Mouse (Mus musculus) MEL (cell line): ENCODE data around the gene Denr. TPM values are rescaled to one million over a fixed set of nuclear protein-coding genes. Genes with fewer than 3 reads are reported as not detected.

ENCODE experiments used
- DNase-seq: peaks from one replicate; pipeline ENCODE4 v3.0.0; 2011; ENCODE audit warnings: low read depth, low spot score
- H3K27ac ChIP-seq: 2 replicates; pipeline ENCODE4 v1.5.1; 2012; ENCODE audit warnings: low read depth, mild to moderate bottlenecking, control low read depth, low read length, moderate library complexity; ENCODE audit not compliant: control insufficient read depth
- H3K27me3 ChIP-seq, 2 experiments: fragments of 150-350 bp in 1 of 2; sonication (generic) in 1 of 2; 2 replicates each; pipeline ENCODE4 v1.6.1; 2012; ENCODE audit warnings: low read length in 2 of 2, mild to moderate bottlenecking in 2 of 2, improper control_type of control experiment in 1 of 2, moderate library complexity in 1 of 2; ENCODE audit not compliant: insufficient read depth in 2 of 2, control insufficient read depth in 1 of 2
- H3K36me3 ChIP-seq, 2 experiments: 2 replicates each; pipeline ENCODE4 v1.6.1; 2012 to 2014; ENCODE audit warnings: low read length in 2 of 2, improper control_type of control experiment in 1 of 2, inconsistent platforms in 1 of 2, mild to moderate bottlenecking in 1 of 2; ENCODE audit not compliant: insufficient read depth in 2 of 2, control insufficient read depth in 1 of 2
- H3K4me1 ChIP-seq, 2 experiments: fragments of 150-350 bp in 1 of 2; sonication (generic) in 1 of 2; 2 replicates each; pipeline ENCODE4 v1.6.1; 2012; ENCODE audit warnings: low read length in 2 of 2, improper control_type of control experiment in 1 of 2, mild to moderate bottlenecking in 1 of 2; ENCODE audit not compliant: insufficient read depth in 2 of 2, control insufficient read depth in 1 of 2
- H3K4me3 ChIP-seq, 2 experiments: fragments of 150-350 bp in 1 of 2; sonication (generic) in 1 of 2; 2 replicates each; pipeline ENCODE4 v1.5.1; 2012; ENCODE audit warnings: low read depth in 2 of 2, low read length in 2 of 2, mild to moderate bottlenecking in 2 of 2, moderate library complexity in 2 of 2, control low read depth in 1 of 2, improper control_type of control experiment in 1 of 2; ENCODE audit not compliant: control insufficient read depth in 1 of 2, insufficient read depth in 1 of 2
- H3K79me2 ChIP-seq: 2 replicates; pipeline ENCODE4 v1.6.1; 2012; ENCODE audit warnings: mild to moderate bottlenecking, low read length, moderate library complexity; ENCODE audit not compliant: control insufficient read depth, poor library complexity, insufficient read depth
- H3K9ac ChIP-seq: 2 replicates; pipeline ENCODE4 v1.6.1; 2012; ENCODE audit warnings: low read depth, mild to moderate bottlenecking, control low read depth, low read length, moderate library complexity; ENCODE audit not compliant: control insufficient read depth, poor library complexity, severe bottlenecking
- H3K9me3 ChIP-seq: fragments of 150-350 bp; sonication (generic); replicated peaks from 2 replicates; pipeline ENCODE4 v1.6.1; 2012; ENCODE audit warnings: mild to moderate bottlenecking, low read length, improper control_type of control experiment, moderate library complexity; ENCODE audit not compliant: insufficient read depth
- BHLHE40 ChIP-seq: IDR thresholded peaks from 2 replicates; pipeline ENCODE4 v1.6.1; 2012; ENCODE audit warnings: low read depth, mild to moderate bottlenecking, inconsistent platforms, low read length, improper control_type of control experiment, borderline replicate concordance
- CHD1 ChIP-seq: IDR thresholded peaks from 2 replicates; pipeline ENCODE4 v1.6.1; 2012; ENCODE audit warnings: low read depth, mild to moderate bottlenecking, inconsistent platforms, low read length, improper control_type of control experiment
- ELF1 ChIP-seq: IDR thresholded peaks from 2 replicates; pipeline ENCODE4 v1.6.1; 2014; ENCODE audit warnings: low read depth, mild to moderate bottlenecking, inconsistent platforms, low read length, improper control_type of control experiment, moderate library complexity
- EP300 ChIP-seq, 2 experiments: IDR thresholded peaks; 2 replicates each; pipeline ENCODE4 v1.6.1; 2011; ENCODE audit warnings: improper control_type of control experiment in 2 of 2, low read length in 2 of 2, low read depth in 1 of 2, mild to moderate bottlenecking in 1 of 2
- GABPA ChIP-seq: IDR thresholded peaks from 2 replicates; pipeline ENCODE4 v1.6.1; 2012; ENCODE audit warnings: low read depth, mild to moderate bottlenecking, inconsistent platforms, low read length, improper control_type of control experiment, moderate library complexity
- GATA1 ChIP-seq: IDR thresholded peaks from 2 replicates; pipeline ENCODE4 v1.6.1; 2011; ENCODE audit warnings: low read depth, low read length, improper control_type of control experiment
- HCFC1 ChIP-seq: IDR thresholded peaks from 2 replicates; pipeline ENCODE4 v1.6.1; 2012; ENCODE audit warnings: low read depth, mild to moderate bottlenecking, inconsistent platforms, low read length, improper control_type of control experiment, moderate library complexity
- JUND ChIP-seq: IDR thresholded peaks from 2 replicates; pipeline ENCODE4 v1.6.1; 2011; ENCODE audit warnings: low read depth, mild to moderate bottlenecking, improper control_type of control experiment, low read length
- KAT2A ChIP-seq: conservative IDR thresholded peaks from 2 replicates; pipeline ENCODE4 v1.6.1; 2012; ENCODE audit warnings: low read depth, low read length, improper control_type of control experiment, inconsistent platforms
- MAX ChIP-seq: IDR thresholded peaks from 2 replicates; pipeline ENCODE4 v1.6.1; 2011; ENCODE audit warnings: low read length, improper control_type of control experiment
- MEF2A ChIP-seq: IDR thresholded peaks from 2 replicates; pipeline ENCODE4 v1.6.1; 2014; ENCODE audit warnings: low read depth, mild to moderate bottlenecking, inconsistent platforms, low read length, improper control_type of control experiment; ENCODE audit not compliant: poor library complexity, insufficient replicate concordance, severe bottlenecking; ENCODE audit errors: extremely low read depth
- MXI1 ChIP-seq: IDR thresholded peaks from 2 replicates; pipeline ENCODE4 v1.6.1; 2011; ENCODE audit warnings: mild to moderate bottlenecking, low read depth, low read length, improper control_type of control experiment
- MYB ChIP-seq: IDR thresholded peaks from 2 replicates; pipeline ENCODE4 v1.6.1; 2011; ENCODE audit warnings: mild to moderate bottlenecking, low read depth, low read length, improper control_type of control experiment
- NELFE ChIP-seq: IDR thresholded peaks from 2 replicates; pipeline ENCODE4 v1.6.1; 2011; ENCODE audit warnings: low read depth, low read length, improper control_type of control experiment
- NRF1 ChIP-seq: IDR thresholded peaks from 2 replicates; pipeline ENCODE4 v1.6.1; 2014; ENCODE audit warnings: low read depth, mild to moderate bottlenecking, inconsistent platforms, low read length, improper control_type of control experiment, moderate library complexity; ENCODE audit not compliant: poor library complexity, insufficient read depth, severe bottlenecking
- RAD21 ChIP-seq: IDR thresholded peaks from 2 replicates; pipeline ENCODE4 v1.6.1; 2011; ENCODE audit warnings: mild to moderate bottlenecking, low read depth, low read length, improper control_type of control experiment
- RCOR1 ChIP-seq: IDR thresholded peaks from 2 replicates; pipeline ENCODE4 v1.6.1; 2012; ENCODE audit warnings: low read depth, mild to moderate bottlenecking, inconsistent platforms, low read length, improper control_type of control experiment
- SIN3A ChIP-seq: IDR thresholded peaks from 2 replicates; pipeline ENCODE4 v1.6.1; 2012; ENCODE audit warnings: low read length, improper control_type of control experiment, inconsistent platforms
- TAL1 ChIP-seq: IDR thresholded peaks from 2 replicates; pipeline ENCODE4 v1.6.1; 2012; ENCODE audit warnings: mild to moderate bottlenecking, inconsistent platforms, low read length, moderate library complexity, mixed read lengths
- TCF12 ChIP-seq: IDR thresholded peaks from 2 replicates; pipeline ENCODE4 v1.6.1; 2014; ENCODE audit warnings: low read depth, mild to moderate bottlenecking, inconsistent platforms, low read length, improper control_type of control experiment, moderate library complexity
- UBTF ChIP-seq: IDR thresholded peaks from 2 replicates; pipeline ENCODE4 v1.6.1; 2012; ENCODE audit warnings: low read depth, mild to moderate bottlenecking, inconsistent platforms, low read length, improper control_type of control experiment, moderate library complexity, borderline replicate concordance; ENCODE audit not compliant: insufficient read depth
- USF1 ChIP-seq: IDR thresholded peaks from 2 replicates; pipeline ENCODE4 v1.6.1; 2014; ENCODE audit warnings: low read depth, mild to moderate bottlenecking, inconsistent platforms, low read length, improper control_type of control experiment, moderate library complexity
- USF2 ChIP-seq, 2 experiments: IDR thresholded peaks; 2 replicates each; pipeline ENCODE4 v1.6.1; 2011 to 2012; ENCODE audit warnings: improper control_type of control experiment in 2 of 2, low read length in 2 of 2, borderline replicate concordance in 1 of 2, inconsistent platforms in 1 of 2, low read depth in 1 of 2, mild to moderate bottlenecking in 1 of 2; ENCODE audit not compliant: insufficient read depth in 1 of 2
- ZKSCAN1 ChIP-seq: IDR thresholded peaks from 2 replicates; pipeline ENCODE4 v1.6.1; 2012; ENCODE audit warnings: low read depth, mild to moderate bottlenecking, inconsistent platforms, low read length, improper control_type of control experiment, moderate library complexity
- polyA plus RNA-seq, 2 experiments: library from polyadenylated mRNA; stranded (reverse) in 1 of 2; unstranded in 1 of 2; fragments of >175 nt in 1 of 2; fragments of >200 nt in 1 of 2; gene quantifications; 2 replicates each; pipeline versions ENCODE4 v1.2.1 to v1.2.4; 2012; ENCODE audit warnings: low replicate concordance in 2 of 2, low read depth in 1 of 2; ENCODE audit not compliant: insufficient read length in 2 of 2, insufficient read depth in 1 of 2, missing spikeins in 1 of 2
- total RNA-seq: library from RNA; depleted of rRNA; stranded (reverse); fragments of 300-350 nt; gene quantifications from 2 replicates; pipeline ENCODE4 v1.2.3, GENCODE M21; 2012

Denr gene
- total and polyA plus RNA-seq, 3 experiments, result 62.4 to 323 (median 109) TPM

GRCm38 (mm10) chr5:123952365-123953045 is 45.5 kb downstream of the Denr start:
- Histone ChIP-seq H3K9ac (no peak overlapping the region), H3K36me3 (peaks cover 0 to 3% of the 10 kb centered on the region in 2 experiments; a peak in 2 of 4 replicates), H3K79me2 (no peaks in the 10 kb centered on the region), H3K27ac (no peak overlapping the region), H3K4me1 (no peaks in the 10 kb centered on the region), H3K9me3 (no peaks in the 10 kb centered on the region), H3K4me3 (no peak overlapping the region), H3K27me3 (no peaks in the 10 kb centered on the region)
- TF ChIP-seq NELFE (no peak), CHD1 (no peak), MXI1 (no peak), RCOR1 (no peak), MYB (no peak), MAX (no peak), RAD21 (no peak), BHLHE40 (no peak), SIN3A (no peak), TCF12 (no peak), TAL1 (no peak), NRF1 (no peak)
- no peak for DNase-seq

- peaks cover 0 to 3% of the 10 kb centered on the region in 2 experiments; a peak in 2 of 4 replicates for H3K36me3 ChIP-seq
- H3K27me3 ChIP-seq, result no peaks in the 10 kb centered on the region
- H3K4me1 ChIP-seq, result no peaks in the 10 kb centered on the region
- no peak overlapping the region for H3K4me3 ChIP-seq
- no peak overlapping the region for H3K9ac ChIP-seq
- H3K27ac ChIP-seq, result no peak overlapping the region
- no peak for TF ChIP-seq KAT2A
- no peak for TF ChIP-seq JUND
- no peak for DNase-seq
- H3K79me2 ChIP-seq, result no peaks in the 10 kb centered on the region
- H3K9me3 ChIP-seq, result no peaks in the 10 kb centered on the region
Measured at GRCm38 (mm10) chr5:123957213-123957612, 50.2 kb downstream of the Denr start.

GRCm38 (mm10) chr5:123959018-123959417 is 52.0 kb downstream of the Denr start:
- no peak for DNase-seq
- Histone ChIP-seq H3K4me1 (no peaks in the 10 kb centered on the region), H3K4me3 (no peak overlapping the region), H3K36me3 (peaks cover 0 to 3% of the 10 kb centered on the region in 2 experiments; a peak in 2 of 4 replicates), H3K9me3 (no peaks in the 10 kb centered on the region), H3K27ac (no peak overlapping the region), H3K27me3 (no peaks in the 10 kb centered on the region), H3K9ac (no peak overlapping the region), H3K79me2 (no peaks in the 10 kb centered on the region)
- TF ChIP-seq TCF12 (no peak), MXI1 (no peak), ELF1 (no peak), MAX (no peak), RCOR1 (no peak), GABPA (no peak), ZKSCAN1 (no peak), UBTF (no peak), USF1 (no peak), MEF2A (no peak), HCFC1 (no peak), NRF1 (no peak), EP300 (IDR thresholded peaks at IDR 0.05; ENCODE audit: low read depth in 1 of 2, low read length in 2 of 2) (no peak), GATA1 (no peak), USF2 (IDR thresholded peaks at IDR 0.05; ENCODE audit: borderline replicate concordance in 1 of 2, insufficient read depth in 1 of 2, low read depth in 1 of 2, low read length in 2 of 2) (no peak)
